In genomic region chr4:33893841-33894240, GRCm38 (mm10) we compare ENCODE assay signal across 12 mouse cellular contexts. TPM values are rescaled to one million over a fixed set of nuclear protein-coding genes. Genes with fewer than 3 reads are reported as not detected.
DNase-seq lines count a peak whose midpoint lies in the region; ATAC-seq and TF ChIP-seq lines count a peak whose summit lies in the region.
"Had no signal": no experiment of that assay in that cellular context is flagged by ENCODE, and none has a peak within 500 bp of the region (broad histone marks: within the 10 kb centered on the region; RNA-seq: fewer than 3 reads in every experiment).

No protein-coding gene starts in this region.

- no peak overlapping the region for H3K4me3 ChIP-seq in hindbrain, postnatal 0 days (ENCODE audit: low read length)
- H3K4me3 ChIP-seq in hindbrain, embryonic 10.5 days, result no peak overlapping the region
- H3K4me3 ChIP-seq in left cerebral cortex, adult 2 months, result no peak overlapping the region
- no peak overlapping the region for H3K4me3 ChIP-seq in midbrain, embryonic 11.5 days (ENCODE audit: low read depth, low read length)
- H3K4me3 ChIP-seq: midbrain, embryonic 12.5 days had no signal

- TF ChIP-seq CTCF in hindbrain, postnatal 0 days (IDR thresholded peaks at IDR 0.05; ENCODE audit: low read depth), result no peak
- TF ChIP-seq CTCF in left cerebral cortex, adult 2 months (IDR thresholded peaks at IDR 0.05), result no peak

- WGBS in hindbrain, postnatal 0 days, result 59% methylated on average over 7 of the region's 7 CpGs
- 83% methylated on average over 7 of the region's 7 CpGs for WGBS in hindbrain, embryonic 10.5 days
- 90% methylated on average over 7 of the region's 7 CpGs for WGBS in midbrain, embryonic 11.5 days

- no peak for ATAC-seq in hindbrain, postnatal 0 days
- ATAC-seq in midbrain, embryonic 11.5 days (ENCODE audit: low FRiP score), result no peak

- no peak overlapping the region for H3K4me2 ChIP-seq in hindbrain, postnatal 0 days (ENCODE audit: low read depth, low read length)
- H3K4me2 ChIP-seq in midbrain, embryonic 11.5 days, result no peak overlapping the region
- H3K4me2 ChIP-seq: heart, embryonic 11.5 days; lung, embryonic 14.5 days; midbrain, embryonic 12.5 days had no signal

- no peak overlapping the region for H3K9ac ChIP-seq in hindbrain, postnatal 0 days (replicated peaks; ENCODE audit: low read length)
- no peak overlapping the region for H3K9ac ChIP-seq in midbrain, embryonic 11.5 days (ENCODE audit: low read length)
- H3K9ac ChIP-seq: lung, embryonic 14.5 days; midbrain, embryonic 12.5 days had no signal

- no peaks in the 10 kb centered on the region for H3K9me3 ChIP-seq in hindbrain, postnatal 0 days (ENCODE audit: low read length)
- no peaks in the 10 kb centered on the region for H3K9me3 ChIP-seq in hindbrain, embryonic 10.5 days
- no peaks in the 10 kb centered on the region for H3K9me3 ChIP-seq in midbrain, embryonic 11.5 days (ENCODE audit: control insufficient read depth, low read length)
- H3K9me3 ChIP-seq: midbrain, embryonic 12.5 days had no signal

- DNase-seq in hindbrain, postnatal 0 days (ENCODE audit: low spot score), result peak; percentile 17
- DNase-seq in hindbrain, embryonic 10.5 days (ENCODE audit: low spot score), result no peak
- DNase-seq in frontal cortex, postnatal 25 days (ENCODE audit: low spot score in 2 of 2), result peak; percentile 36 to 67
- DNase-seq in left cerebral cortex, adult 2 months (ENCODE audit: extremely low spot score in 1 of 2, low spot score in 2 of 2), result peak; percentile 72 to 85
- DNase-seq in right cerebral cortex, postnatal 36 days (ENCODE audit: low spot score in 2 of 2), result peak; percentile 82 to 84
- no peak for DNase-seq in Muller cell, postnatal 12 days (ENCODE audit: inconsistent ontology term)
- no peak for DNase-seq in midbrain, embryonic 11.5 days (ENCODE audit: low spot score, missing footprints)
- DNase-seq in thymus, postnatal 25 days, result no peak
- DNase-seq: lung, embryonic 14.5 days; spleen, adult 18-20 months had no signal

- H3K4me1 ChIP-seq in hindbrain, postnatal 0 days (ENCODE audit: insufficient read depth, low read length), result no peaks in the 10 kb centered on the region
- peaks cover 13% of the 10 kb centered on the region for H3K4me1 ChIP-seq in hindbrain, embryonic 10.5 days (replicated peaks)
- H3K4me1 ChIP-seq in midbrain, embryonic 11.5 days (ENCODE audit: control insufficient read depth, insufficient read depth, low read length), result no peaks in the 10 kb centered on the region
- H3K4me1 ChIP-seq: midbrain, embryonic 12.5 days had no signal

- no peaks in the 10 kb centered on the region for H3K27me3 ChIP-seq in hindbrain, postnatal 0 days (ENCODE audit: insufficient read depth, low read length)
- H3K27me3 ChIP-seq in hindbrain, embryonic 10.5 days (ENCODE audit: insufficient read depth, poor library complexity, severe bottlenecking), result no peaks in the 10 kb centered on the region
- H3K27me3 ChIP-seq in midbrain, embryonic 11.5 days (ENCODE audit: control insufficient read depth, insufficient read depth, low read length), result no peaks in the 10 kb centered on the region
- H3K27me3 ChIP-seq: midbrain, embryonic 12.5 days had no signal

- intact Hi-C loops in left cerebral cortex, adult 2 months (cut with DNase I), result loop anchor here (2.0 to 5.0 kb wide), 2 partner anchors 99 to 372 kb away; no protein-coding TSS in a partner anchor

- H3K36me3 ChIP-seq in hindbrain, postnatal 0 days (ENCODE audit: insufficient read depth, low read length), result no peaks in the 10 kb centered on the region
- no peaks in the 10 kb centered on the region for H3K36me3 ChIP-seq in hindbrain, embryonic 10.5 days
- H3K36me3 ChIP-seq in midbrain, embryonic 11.5 days (ENCODE audit: control insufficient read depth, insufficient read depth, low read length), result no peaks in the 10 kb centered on the region
- H3K36me3 ChIP-seq: midbrain, embryonic 12.5 days had no signal

- H3K27ac ChIP-seq in hindbrain, postnatal 0 days, result no peak overlapping the region
- H3K27ac ChIP-seq in hindbrain, embryonic 10.5 days, result no peak overlapping the region
- H3K27ac ChIP-seq in left cerebral cortex, adult 2 months, result peak overlapping the region; percentile 65
- no peak overlapping the region for H3K27ac ChIP-seq in midbrain, embryonic 11.5 days (ENCODE audit: low read depth, low read length)
- H3K27ac ChIP-seq: midbrain, embryonic 12.5 days had no signal

RNA-seq across cellular contexts. Expression of gene Cnr1, which starts 30.6 kb away (rescaled TPM):
- 112 and 121 TPM in 2 replicates for total RNA-seq in hindbrain, postnatal 0 days (2014; rRNA removed)
- polyA plus RNA-seq in hindbrain, postnatal 0 days (2015; fragmentation: Nextera tagmentation; extraction: Ambion mirVana), result 34.9 and 35.3 TPM in 2 replicates
- polyA plus RNA-seq in hindbrain, embryonic 10.5 days (2016; fragmentation: Nextera tagmentation; extraction: Ambion mirVana), result 6.0 and 12.0 TPM in 2 replicates
- 100 to 1,000 TPM; 122 to 126 TPM for total RNA-seq in left cerebral cortex, adult 2 months (2021)
- polyA plus RNA-seq in midbrain, embryonic 11.5 days (2014; fragmentation: Nextera tagmentation; extraction: Ambion mirVana), result 15.9 and 17.5 TPM in 2 replicates

Comparison
In these comparisons a context has a peak if more than half of its experiments do, and no peak if none do; other contexts are left out.
1. DNase-seq: peak in hindbrain, postnatal 0 days (single experiment), frontal cortex, postnatal 25 days (2 of 2), left cerebral cortex, adult 2 months (2 of 2) and right cerebral cortex, postnatal 36 days (2 of 2); none in hindbrain, embryonic 10.5 days (single experiment), Muller cell, postnatal 12 days (single experiment), midbrain, embryonic 11.5 days (single experiment) and thymus, postnatal 25 days (single experiment).